Mouse (Mus musculus) left cerebral cortex, postnatal 36 days (tissue): ENCODE data around the gene Tmem26. TPM values are rescaled to one million over a fixed set of nuclear protein-coding genes. Genes with fewer than 3 reads are reported as not detected.
"Not testable (repeated sequence)": the region's sequence is repeated elsewhere in the genome, so short reads cannot be mapped to it uniquely, and the experiment has no call there.

Experiments
- DNase-seq, 2 experiments: peaks; one replicate each; pipeline ENCODE4 v3.0.0; 2021 to 2022; ENCODE audit warnings: low spot score in 2 of 2, mixed read lengths in 1 of 2
- intact Hi-C: fragments of 180-260 bp; cut with DNase I; formaldehyde crosslinking; loops from one replicate; pipeline ENCODE4 v1.15.1; 2025
- total RNA-seq, 2 experiments: library from RNA; stranded (reverse); gene quantifications; 2 replicates each; pipeline ENCODE4 v1.2.3; 2021

The Tmem26 gene
- total RNA-seq, 2 experiments from 2014 or later: 0.10 to 0.34 TPM

GRCm38 (mm10) chr10:68738981-68739380 is 15.5 kb downstream of the Tmem26 start:
- intact Hi-C loops, DNase-seq: not testable (repeated sequence)

- intact Hi-C loops: no loop called here
- DNase-seq: no peak
Observed at GRCm38 (mm10) chr10:68740251-68740650, 16.8 kb downstream of the Tmem26 start.

DNA sequence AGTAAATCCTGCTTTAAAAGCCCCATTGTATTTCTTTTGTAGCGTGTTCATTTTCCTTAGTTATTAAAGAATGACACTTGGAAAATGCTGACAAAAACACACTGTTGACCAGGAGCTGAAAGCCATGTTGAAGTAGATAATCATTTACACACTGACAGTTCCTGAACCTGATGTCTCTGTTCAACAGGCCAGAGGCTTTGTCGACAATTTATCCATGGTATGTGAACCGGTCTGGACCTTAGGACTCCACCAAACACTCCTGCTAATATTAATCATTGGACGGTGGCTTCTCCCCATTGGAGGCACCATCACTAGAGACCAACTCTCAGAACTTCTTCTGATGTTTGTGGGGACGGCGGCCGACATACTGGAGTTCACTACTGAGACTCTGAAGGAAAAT is 27.5 kb downstream of the Tmem26 start:
- intact Hi-C loops: no loop called here
- DNase-seq: no peak

- intact Hi-C loops: no loop called here
- DNase-seq: no peak
Observed at GRCm38 (mm10) chr10:68759238-68759637, 35.8 kb downstream of the Tmem26 start.

GRCm38 (mm10) chr10:68759789-68760188 is 36.3 kb downstream of the Tmem26 start:
- DNase-seq: no peak
- intact Hi-C loops: no loop called here

- intact Hi-C loops: no loop called here
- no peak for DNase-seq
Observed at GRCm38 (mm10) chr10:68781067-68781868, 57.8 kb downstream of the Tmem26 start.

DNA sequence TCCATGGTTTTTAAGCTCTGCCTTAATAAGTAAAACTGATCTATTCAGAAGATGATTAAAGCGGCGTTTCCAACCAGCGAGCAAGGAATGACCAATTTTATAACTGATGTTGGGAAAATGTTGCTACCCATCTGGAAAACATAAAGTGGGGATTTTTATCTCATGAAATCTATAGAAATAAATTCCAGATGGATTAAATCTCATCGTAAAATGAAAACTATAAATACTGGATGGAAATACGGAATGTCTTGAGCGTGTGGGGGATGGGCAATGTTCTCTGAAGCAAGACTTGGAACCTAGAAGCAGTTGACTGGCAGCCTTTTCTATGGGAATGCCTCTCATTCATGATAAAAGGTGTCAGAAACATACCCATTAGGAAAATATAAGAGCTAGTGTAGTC is 59.3 kb downstream of the Tmem26 start:
- intact Hi-C loops: no loop called here
- DNase-seq: no peak

DNA sequence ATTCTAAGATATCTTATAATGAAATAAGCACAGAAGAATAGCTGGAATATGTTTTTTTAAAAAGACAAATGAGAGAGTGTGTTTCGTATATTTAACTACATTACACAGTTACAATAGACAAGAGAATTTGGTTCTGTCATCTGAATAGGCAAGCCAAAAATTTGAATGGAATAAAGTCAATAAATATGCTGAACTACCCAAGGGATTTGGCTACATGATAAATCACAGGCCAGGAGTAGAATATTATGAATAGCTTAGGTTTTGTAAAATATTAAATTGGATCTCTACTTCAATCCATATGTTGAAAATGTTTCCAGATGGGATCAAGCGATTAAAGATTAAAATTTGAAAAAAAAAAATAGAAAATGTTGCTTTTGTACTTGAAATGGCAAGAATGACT is 60.4 kb downstream of the Tmem26 start:
- intact Hi-C loops: no loop called here
- no peak for DNase-seq

DNA sequence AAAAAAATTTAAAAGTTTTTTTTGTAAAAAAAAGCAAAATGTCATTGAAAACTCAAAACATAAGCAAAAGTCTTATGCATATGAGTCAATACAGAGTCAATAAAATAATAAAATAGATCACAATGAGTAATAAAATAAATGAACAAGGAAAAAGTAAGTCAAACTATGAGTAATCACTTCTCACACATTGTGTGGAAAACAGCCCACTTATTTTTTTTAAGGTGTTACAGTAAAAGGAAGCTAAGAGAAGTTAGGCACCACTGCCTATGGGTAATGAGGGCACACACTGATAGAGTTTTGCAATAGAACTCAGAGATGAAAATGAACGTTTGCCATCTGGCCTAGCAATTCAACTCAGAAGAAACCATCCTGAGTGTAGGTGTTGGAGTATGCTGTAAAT is 61.0 kb downstream of the Tmem26 start:
- intact Hi-C loops: no loop called here
- DNase-seq: no peak

- DNase-seq: no peak
- intact Hi-C loops: no loop called here
Observed at GRCm38 (mm10) chr10:68795466-68795865, 72.0 kb downstream of the Tmem26 start.

DNA sequence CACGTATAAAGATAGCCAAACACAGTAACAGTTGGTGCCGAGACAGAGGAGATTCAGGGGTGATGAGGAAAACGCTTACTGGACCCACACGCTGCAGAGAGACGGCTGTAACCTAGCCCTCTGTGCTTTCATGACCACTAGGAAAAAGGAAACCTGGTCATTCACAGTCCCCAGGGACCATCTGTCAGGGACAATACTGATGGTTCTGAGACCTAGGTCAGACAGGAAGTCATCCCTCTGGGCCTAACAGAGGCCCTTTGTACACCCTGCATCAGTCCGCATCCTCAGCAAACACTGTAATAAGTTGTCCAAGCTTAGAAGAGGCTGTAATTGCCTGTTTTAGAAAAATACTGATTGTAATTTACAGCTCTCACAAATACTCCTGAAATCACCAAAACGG is 76.4 kb downstream of the Tmem26 start:
- intact Hi-C loops: no loop called here
- DNase-seq: no peak

GRCm38 (mm10) chr10:68800339-68800738 is 76.9 kb downstream of the Tmem26 start:
- intact Hi-C loops: no loop called here
- DNase-seq: no peak

DNA sequence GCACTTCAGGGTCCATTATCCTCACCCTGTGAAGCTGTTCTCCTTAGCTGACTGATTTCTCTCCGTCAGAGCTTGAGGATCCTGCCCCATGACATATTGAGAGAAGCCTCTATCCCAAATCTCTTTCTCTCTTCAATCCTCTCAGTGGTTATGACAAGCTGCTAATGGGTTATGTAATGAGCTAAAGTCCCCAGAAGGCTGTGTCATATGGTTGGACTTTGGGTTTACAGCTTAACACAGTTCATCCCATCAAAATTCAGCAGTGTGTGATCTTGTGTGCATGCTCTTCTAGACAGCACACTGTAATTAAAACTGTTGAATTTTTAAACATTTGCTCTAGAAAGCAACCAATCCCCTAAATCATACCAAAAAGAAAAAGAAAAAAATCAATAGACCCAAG is 82.9 kb downstream of the Tmem26 start:
- no peak for DNase-seq
- intact Hi-C loops: no loop called here

GRCm38 (mm10) chr10:68810958-68811357 is 87.5 kb downstream of the Tmem26 start:
- intact Hi-C loops: no loop called here
- no peak for DNase-seq

GRCm38 (mm10) chr10:68812699-68813098 is 89.3 kb downstream of the Tmem26 start:
- no peak for DNase-seq
- intact Hi-C loops: no loop called here

DNA sequence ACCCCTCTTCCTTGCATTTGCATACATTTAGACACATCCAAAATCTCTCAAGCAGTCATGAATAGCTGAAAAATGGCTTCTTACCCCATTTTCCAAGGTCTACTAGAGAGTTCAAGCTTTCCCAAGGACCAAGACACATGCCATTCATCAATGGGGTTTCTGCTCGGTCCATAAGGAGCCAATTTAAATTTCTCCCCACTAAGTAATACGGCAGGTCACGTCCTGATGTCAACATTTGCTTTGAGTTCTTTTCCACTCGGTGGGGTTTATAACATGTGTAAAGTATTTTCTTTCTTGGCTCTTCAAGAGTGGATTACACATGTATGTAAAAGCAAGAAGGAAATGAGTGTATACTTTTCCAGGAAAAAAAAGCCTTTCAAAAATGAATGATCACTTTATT is 93.8 kb downstream of the Tmem26 start:
- DNase-seq: no peak
- intact Hi-C loops: no loop called here

DNA sequence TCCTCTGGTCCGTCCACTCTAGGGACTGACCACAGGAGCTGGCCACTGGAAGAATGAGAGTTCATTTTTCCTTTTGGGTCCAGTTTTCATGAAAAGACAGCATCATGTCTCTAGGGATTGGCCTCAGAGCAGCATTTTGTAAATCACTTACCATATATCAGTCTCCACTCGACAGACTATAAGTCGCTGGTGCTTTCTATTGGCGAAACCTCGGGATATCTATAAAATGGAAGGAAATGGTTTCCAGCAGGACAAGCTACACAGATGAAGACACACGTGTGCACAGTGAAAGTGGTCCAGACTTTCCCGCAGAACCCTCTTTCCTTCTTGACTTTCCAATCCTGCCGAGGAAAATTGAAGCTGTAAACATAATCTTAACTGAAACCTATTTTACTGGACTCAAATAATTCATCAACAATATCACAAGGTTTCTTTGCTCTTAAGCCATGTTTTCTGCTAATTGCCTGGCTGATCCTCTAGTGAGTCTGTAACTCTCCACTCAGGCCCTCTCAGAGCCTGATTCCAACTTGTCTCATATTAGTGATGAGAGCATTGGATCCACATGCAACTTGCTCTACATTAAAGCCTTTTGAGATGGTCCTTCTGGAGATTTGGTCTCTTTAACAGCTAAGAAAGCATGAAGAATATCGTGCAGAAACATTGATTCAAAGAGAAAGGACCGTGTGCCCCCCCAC is 94.8 kb downstream of the Tmem26 start:
- intact Hi-C loops: no loop called here
- DNase-seq: no peak

DNA sequence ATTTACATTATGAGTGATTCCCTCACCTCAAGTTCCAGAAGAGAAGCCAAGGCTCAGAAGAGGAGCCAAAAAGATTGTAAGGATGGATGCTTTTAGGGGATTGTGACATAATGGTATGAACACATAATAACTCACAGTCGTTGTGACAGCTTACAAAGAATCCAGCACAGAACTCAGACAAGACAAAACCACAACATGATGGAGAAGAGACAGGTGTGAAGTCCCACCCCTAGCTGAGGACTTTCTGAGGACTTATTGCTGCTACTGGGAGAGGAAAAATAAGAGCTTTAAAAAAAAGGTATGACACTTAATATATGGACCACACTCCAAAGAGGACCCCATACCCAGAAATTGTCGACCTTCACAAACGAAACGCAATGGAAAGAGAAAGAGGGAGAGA is 101.1 kb downstream of the Tmem26 start:
- no peak for DNase-seq
- intact Hi-C loops: no loop called here
